Mouse (Mus musculus): Measurements from ENCODE around the gene Tbc1d10b. TPM values are rescaled to one million over a fixed set of nuclear protein-coding genes. Genes with fewer than 3 reads are reported as not detected.

Gene Tbc1d10b
- total RNA-seq, 2 experiments from 2014 or later, result 102 to 120 TPM

DNA sequence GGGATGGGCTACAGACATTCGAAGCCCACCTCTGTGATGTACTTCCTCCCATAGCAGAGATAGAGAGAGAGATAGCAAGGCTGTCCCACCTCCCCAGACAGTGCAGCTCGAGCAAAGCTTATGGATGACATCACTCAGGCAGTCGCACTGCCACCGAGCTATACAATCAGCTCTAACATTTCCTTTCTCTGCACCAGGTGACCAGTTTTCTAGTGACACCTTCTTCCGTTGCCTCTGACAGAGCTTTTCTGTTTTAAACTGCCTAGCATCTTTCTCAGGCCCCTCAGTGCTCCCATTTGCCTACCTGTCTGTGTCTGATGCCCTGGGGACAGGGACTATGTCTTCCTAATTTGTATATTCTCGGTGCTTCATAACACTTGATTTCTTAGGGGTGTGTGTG is 12.2 kb upstream of the Tbc1d10b start:
- Histone ChIP-seq H3K4me3 (no peak overlapping the region), H3K27ac (no peak overlapping the region)
- DNase-seq (ENCODE audit: low spot score in 2 of 2), result no peak
- no peak for TF ChIP-seq CTCF (conservative IDR thresholded peaks at IDR 0.05)

DNA sequence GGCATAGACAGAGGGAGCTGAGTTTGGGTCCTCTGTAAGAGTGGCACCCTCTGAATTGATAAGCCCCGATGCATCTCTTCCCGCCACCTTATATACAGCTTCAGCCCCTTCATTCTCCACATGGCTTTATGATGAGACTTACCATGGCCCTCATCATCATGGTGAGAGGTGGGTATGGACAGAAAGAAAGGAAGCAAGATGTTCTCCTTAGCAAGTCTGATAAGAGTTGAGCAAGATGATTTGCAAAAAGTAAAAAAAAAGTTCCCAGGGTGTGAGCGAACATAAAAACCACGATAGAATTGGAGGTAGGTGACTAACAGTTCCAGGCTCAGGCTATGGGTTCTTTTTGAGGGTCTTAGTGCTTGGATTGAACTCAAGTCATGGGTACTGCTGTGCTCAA is 10.4 kb upstream of the Tbc1d10b start:
- no peak for TF ChIP-seq CTCF (conservative IDR thresholded peaks at IDR 0.05)
- H3K4me3 ChIP-seq, result no peak overlapping the region
- no peak overlapping the region for H3K27ac ChIP-seq
- DNase-seq (ENCODE audit: low spot score in 2 of 2), result no peak

DNA sequence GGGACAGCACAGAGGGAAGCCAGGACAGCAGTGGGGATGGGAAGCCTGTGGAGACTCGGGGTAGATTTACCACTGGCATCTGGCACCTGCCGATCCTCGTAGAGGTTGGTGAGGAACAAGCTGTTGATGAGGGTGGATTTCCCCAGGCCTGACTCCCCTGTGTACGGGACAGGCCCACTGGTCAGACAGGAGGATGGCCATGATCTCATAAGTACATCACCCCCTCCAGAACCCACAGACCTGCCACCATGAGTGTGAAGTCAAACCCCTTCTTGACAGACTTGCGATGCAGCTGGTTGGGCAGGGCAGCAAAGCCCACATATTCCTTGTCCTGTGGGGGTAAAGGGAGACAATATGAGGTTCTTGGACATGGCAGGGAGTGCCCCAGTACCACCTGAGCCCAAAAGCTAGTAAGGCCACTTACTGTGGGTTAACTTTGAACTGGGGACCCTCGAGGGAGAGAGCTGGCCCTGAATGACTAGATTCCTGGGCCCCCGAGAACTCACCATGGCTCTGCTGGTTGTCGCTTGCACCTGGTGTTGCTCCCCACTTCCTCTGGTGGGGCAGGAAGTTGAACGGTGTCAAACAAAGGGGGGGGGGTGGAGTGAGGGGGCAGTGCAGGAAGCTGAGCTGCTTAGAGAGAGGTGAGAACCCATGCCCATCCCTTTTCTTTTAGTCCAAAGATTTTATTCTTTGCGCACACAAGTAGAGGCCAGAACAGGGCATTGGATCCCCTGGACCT is 9.8 kb upstream of the Tbc1d10b start:
- DNase-seq (ENCODE audit: low spot score in 2 of 2), result no peak
- Histone ChIP-seq H3K27ac (no peak overlapping the region), H3K4me3 (no peak overlapping the region)
- TF ChIP-seq CTCF (conservative IDR thresholded peaks at IDR 0.05), result no peak

DNA sequence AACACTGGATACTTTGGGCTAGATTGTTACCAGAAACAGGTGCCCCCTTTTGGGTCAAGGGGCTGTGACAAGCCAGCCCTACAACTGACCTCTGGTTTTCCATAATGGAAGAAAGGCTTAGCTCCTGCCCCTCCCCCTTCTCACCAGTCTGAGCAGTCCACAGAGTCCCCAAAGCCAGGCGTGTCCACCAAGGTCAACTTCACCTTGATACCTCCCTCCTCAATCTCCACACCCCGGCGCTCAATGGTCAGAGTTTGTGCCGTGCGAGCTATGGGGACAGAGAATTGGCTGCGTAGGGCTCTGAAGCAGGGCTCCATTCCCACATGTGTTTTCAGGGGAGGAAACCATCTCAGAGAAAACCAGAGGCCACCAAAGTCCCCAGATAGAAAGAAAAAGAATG is 9.2 kb upstream of the Tbc1d10b start:
- TF ChIP-seq CTCF (conservative IDR thresholded peaks at IDR 0.05), result no peak
- no peak overlapping the region for H3K27ac ChIP-seq
- DNase-seq (ENCODE audit: low spot score in 2 of 2), result no peak
- H3K4me3 ChIP-seq, result no peak overlapping the region

DNA sequence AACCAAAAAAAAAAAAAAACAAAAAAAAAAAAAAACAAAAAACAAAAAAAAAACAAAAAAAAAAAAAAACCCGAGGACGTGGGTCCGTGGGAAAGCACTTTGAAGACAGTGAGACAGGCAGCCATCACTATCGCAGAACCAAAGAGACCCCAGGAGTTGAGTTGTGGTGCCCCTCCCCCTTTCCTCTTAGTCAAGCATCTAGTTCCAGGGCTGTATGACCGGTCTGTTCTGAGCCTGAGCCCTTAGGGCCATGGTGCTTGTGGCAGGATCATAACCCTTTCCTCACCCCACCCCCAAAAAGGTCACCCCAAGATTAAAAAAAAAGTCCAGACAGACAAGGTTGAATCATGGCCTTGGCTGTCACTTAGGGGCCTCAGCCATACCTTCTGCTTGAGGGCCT is 8.0 kb upstream of the Tbc1d10b start:
- DNase-seq (ENCODE audit: low spot score in 2 of 2), result no peak
- H3K27ac ChIP-seq, result no peak overlapping the region
- no peak overlapping the region for H3K4me3 ChIP-seq
- no peak for TF ChIP-seq CTCF (conservative IDR thresholded peaks at IDR 0.05)

DNA sequence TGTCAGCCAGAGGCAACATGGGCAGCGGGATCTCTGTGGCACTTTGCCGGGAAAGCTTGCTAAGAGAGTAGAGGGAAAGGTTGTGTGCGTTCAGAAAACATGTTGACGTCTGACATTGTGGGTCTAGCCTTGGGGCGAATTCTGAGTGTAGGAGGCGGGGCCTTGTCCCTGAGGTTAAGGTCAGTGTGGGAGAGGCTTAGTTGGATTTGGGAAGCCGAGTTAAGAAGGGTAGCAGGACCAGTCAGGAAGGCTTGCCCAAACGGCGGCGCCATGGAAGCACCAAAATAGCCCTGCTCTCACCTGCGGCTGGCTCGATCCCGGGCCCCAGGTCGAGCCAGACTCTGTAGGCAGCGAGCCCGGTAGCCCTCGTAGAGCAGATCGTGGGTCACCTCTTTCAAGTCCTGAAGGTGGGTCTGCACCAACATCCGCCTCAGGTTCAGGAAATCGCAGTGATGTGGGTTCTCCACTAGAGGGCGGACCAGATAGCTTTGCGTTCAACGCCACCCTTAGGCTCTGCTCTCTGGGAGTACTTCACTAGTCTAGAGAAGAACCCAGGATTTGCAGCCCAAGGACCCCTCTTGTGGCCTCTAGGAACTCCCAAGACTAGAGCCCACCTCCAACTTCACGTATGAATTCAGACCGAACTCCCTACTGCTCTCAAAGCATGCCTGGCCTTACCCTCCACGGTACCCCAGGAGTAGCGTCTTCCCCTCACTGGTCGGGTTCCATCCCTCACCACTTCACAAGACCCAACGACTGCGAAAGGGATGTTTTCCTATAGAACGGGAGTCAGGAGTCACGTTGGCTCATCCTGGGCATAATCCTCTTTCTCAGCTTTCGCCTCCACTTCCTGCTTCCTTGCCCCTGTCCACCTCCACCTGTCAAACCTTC is 7.0 kb upstream of the Tbc1d10b start:
- DNase-seq (ENCODE audit: low spot score in 2 of 2), result no peak
- H3K4me3 ChIP-seq, result peak overlapping the region; percentile 54
- peak; percentile 91 for TF ChIP-seq CTCF (conservative IDR thresholded peaks at IDR 0.05)
- peak overlapping the region; percentile 64; the same call in 1 of the 2 replicates for H3K27ac ChIP-seq

DNA sequence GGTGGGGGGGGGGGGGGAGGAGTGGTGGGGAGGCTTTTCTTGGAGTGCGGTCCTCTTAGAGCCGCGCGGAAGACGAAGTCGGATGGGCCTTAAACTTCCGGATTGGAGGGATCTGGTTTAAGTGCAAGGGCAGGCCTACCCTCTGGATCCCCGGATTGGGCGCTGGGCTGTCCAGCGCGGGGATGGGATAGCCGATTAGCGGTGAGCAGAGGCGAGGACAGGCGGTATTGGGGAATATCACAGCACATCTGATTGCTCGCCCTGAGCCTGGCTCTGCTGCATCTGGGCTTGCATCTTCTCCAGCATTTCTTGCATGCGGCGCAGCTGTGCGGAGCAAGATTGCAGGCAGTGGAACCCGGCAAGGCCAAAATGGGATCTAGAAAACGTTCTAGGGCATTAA is 6.3 kb upstream of the Tbc1d10b start:
- no peak for DNase-seq (ENCODE audit: low spot score in 2 of 2)
- Histone ChIP-seq H3K4me3 (peak overlapping the region; percentile 54; the same call in 1 of the 2 replicates), H3K27ac (peak overlapping the region; percentile 64; the same call in 1 of the 2 replicates)
- no peak for TF ChIP-seq CTCF (conservative IDR thresholded peaks at IDR 0.05)

DNA sequence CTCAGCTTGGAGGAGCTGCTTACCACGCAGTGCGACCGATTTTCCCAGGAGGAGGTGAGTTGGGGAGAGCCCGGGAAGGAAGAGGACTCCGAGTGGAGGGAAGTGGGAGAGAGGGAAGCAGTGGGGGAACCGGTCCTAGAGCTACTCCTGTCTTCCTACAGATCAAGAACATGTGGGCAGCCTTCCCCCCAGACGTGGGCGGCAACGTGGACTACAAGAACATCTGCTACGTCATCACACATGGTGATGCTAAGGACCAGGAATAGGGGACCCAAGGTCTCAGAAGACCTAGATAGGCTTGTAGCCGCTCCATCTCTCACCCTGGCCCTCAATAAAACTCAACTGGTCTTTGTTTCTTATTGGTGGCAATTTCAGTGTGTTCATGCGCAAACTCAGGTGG is 5.7 kb upstream of the Tbc1d10b start:
- no peak overlapping the region; the same call in 1 of the 2 replicates for H3K27ac ChIP-seq
- TF ChIP-seq CTCF (conservative IDR thresholded peaks at IDR 0.05), result no peak
- no peak overlapping the region for H3K4me3 ChIP-seq
- DNase-seq (ENCODE audit: low spot score in 2 of 2), result no peak

DNA sequence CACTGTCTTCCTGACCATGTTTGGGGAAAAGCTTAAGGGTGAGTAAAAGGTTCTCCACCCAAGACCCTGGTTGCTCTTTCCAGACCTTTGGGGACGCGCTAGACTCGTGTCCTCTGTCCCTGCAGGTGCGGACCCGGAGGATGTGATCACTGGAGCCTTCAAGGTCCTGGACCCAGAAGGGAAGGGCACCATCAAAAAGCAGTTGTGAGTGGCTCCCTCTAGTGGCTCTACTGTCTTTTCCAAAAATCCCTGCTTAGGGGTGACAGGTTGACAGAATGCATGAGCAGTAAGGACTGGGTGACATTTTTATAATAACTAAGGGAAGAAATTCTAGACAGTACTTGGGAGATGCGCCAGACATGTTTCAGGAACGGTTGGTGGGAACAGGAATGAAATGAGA is 5.2 kb upstream of the Tbc1d10b start:
- peak in 1 of 2 experiments; percentile 51 for DNase-seq (ENCODE audit: low spot score in 2 of 2)
- peak; percentile 86 for TF ChIP-seq CTCF (conservative IDR thresholded peaks at IDR 0.05)
- H3K4me3 ChIP-seq, result no peak overlapping the region

DNA sequence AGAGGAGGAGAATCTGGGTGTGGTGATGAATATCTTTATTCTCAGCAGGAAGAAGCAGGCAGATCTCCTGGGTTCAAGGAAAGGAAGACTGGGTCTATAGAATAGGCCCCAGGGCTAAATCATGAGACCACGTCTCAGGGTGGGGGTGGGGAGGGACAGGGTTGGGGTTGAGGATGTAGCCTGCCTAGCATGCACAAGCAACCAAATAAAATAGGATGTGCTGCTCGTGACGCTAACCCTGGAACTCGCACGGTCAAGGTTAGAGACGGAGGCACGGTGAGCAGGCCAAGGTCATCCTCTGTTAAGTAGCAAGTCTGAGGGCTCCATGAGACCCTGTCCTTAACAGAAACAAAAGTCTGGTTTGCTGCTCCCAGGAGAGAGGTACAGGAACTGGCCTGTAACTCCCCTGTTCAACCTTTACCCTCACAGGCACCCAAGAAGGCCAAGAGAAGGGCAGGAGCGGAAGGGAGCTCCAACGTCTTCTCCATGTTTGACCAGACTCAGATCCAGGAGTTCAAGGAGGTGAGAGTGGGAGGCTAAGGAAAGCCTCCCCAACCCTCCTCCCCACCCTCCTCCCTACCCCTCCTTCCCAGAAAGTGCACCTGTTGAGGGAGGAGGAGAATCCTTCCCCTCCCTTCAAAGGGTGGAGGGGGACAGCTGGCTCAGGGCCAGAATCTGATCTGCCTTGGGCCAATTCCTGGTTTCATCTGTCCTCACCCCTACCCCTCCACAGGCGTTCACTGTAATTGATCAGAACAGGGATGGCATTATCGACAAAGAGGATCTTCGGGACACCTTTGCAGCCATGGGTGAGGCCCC is 4.4 kb upstream of the Tbc1d10b start:
- H3K27ac ChIP-seq, result no peak overlapping the region; the same call in 1 of the 2 replicates
- TF ChIP-seq CTCF (conservative IDR thresholded peaks at IDR 0.05), result no peak
- no peak for DNase-seq (ENCODE audit: low spot score in 2 of 2)
- no peak overlapping the region for H3K4me3 ChIP-seq

More for the DNA sequence above, 5.2 kb upstream of the Tbc1d10b start:
- H3K27ac ChIP-seq, result no peak overlapping the region; the same call in 1 of the 2 replicates

DNA sequence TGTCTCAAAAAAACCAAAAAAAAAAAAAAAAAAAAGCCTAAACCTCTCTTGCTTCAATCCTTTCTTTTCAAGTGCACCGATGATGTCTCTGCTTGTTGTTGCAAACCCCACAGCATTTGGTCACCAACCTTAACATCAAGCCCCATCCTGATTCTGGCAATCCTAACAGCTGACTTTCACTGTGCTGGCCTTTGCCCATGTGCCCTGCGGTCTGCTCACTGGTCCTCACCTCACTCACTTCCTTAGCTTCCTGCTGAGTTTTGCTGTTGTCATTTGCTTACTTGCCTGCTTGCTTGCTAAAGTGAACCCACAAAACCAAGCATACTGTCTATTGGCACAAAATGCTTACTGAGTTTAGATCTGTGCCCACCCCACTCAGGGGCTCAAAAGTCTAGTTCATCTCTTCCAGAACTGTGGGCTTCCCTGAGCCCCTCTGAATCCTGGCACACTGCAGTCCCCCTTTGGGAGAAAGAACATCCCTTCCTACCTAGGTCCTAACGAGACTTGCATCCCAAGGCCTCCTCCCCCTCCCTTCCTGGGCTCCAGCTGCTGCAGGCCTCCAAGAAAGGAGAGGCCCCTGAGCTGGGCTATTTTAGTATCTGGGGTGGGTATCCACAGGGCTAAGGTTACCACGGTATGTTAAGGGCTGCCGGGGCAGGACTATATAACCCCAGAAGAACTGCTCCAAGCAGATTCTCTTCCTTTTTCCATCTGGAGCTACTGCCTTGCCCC is 2.9 kb upstream of the Tbc1d10b start:
- DNase-seq (ENCODE audit: low spot score in 2 of 2), result no peak

DNA sequence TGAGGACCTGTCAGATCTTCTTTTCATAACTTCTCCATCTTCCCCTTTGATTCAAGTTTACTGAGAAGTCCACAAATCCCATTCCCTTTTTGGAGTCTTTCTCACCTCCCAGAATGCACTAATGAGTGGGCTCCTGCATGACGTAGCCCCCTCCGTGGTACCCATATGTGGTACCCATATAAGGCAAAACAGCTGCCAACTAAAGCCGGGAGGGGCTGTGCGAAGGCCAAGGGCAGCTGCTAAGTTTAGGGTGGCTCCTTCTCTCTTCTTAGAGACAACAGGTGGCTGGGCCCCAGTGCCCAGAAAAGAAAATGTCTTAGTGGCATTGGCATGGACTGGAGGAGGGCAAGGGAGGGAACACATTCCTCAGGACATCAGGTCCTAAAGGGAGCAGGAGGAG is 2.0 kb upstream of the Tbc1d10b start:
- Histone ChIP-seq H3K27ac (peak overlapping the region; percentile 92), H3K4me3 (no peak overlapping the region)
- DNase-seq (ENCODE audit: low spot score in 2 of 2), result no peak
- TF ChIP-seq CTCF (conservative IDR thresholded peaks at IDR 0.05), result no peak

More for the DNA sequence above, 2.9 kb upstream of the Tbc1d10b start:
- Histone ChIP-seq H3K27ac (peak overlapping the region; percentile 15; the same call in 1 of the 2 replicates), H3K4me3 (no peak overlapping the region)
- TF ChIP-seq CTCF (conservative IDR thresholded peaks at IDR 0.05), result no peak
